ENCODE assay signal across 13 mouse cellular contexts in the genomic region with DNA sequence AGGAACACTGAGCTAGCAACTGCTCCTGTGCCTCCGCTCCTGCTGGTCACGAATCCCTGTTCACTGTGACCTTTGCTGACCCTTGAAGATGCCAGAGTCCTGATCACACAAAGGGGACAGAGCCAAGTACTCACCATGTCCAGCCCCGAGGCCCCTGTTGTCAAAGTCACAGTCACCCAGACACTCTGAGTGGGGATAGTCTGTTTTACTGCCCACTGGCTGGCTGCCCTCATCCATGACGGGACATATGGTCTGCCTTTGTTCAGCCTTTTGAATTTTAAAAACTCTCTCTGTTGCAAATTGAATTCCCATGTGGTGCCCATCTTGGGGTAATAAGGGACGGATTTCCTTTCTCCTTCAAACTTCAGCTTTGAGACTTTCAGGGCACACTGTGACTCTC. TPM values are rescaled to one million over a fixed set of nuclear protein-coding genes. Genes with fewer than 3 reads are reported as not detected.
DNase-seq lines count a peak whose midpoint lies in the region; TF ChIP-seq lines count a peak whose summit lies in the region.
"Had no signal": no experiment of that assay in that cellular context is flagged by ENCODE, and none has a peak within 500 bp of the region (broad histone marks: within the 10 kb centered on the region; RNA-seq: fewer than 3 reads in every experiment).

No protein-coding gene starts in this region.

- no peak overlapping the region for H3K4me3 ChIP-seq in left cerebral cortex, adult 2 months
- no peak overlapping the region for H3K4me3 ChIP-seq in embryonic facial prominence, embryonic 10.5 days
- H3K4me3 ChIP-seq in limb, embryonic 10.5 days = no peak overlapping the region
- H3K4me3 ChIP-seq: heart, embryonic 12.5 days; neural tube, embryonic 12.5 days had no signal

- no peak for TF ChIP-seq CTCF in left cerebral cortex, adult 2 months (IDR thresholded peaks at IDR 0.05)

- H3K4me1 ChIP-seq in embryonic facial prominence, embryonic 10.5 days = peaks cover 19% of the 10 kb centered on the region
- H3K4me1 ChIP-seq in limb, embryonic 10.5 days = peaks cover 6% of the 10 kb centered on the region
- H3K4me1 ChIP-seq: heart, embryonic 12.5 days had no signal

- no peaks in the 10 kb centered on the region for H3K27me3 ChIP-seq in embryonic facial prominence, embryonic 10.5 days (replicated peaks; ENCODE audit: low read depth, poor library complexity, severe bottlenecking)
- H3K27me3 ChIP-seq in limb, embryonic 10.5 days (ENCODE audit: low read depth, poor library complexity, severe bottlenecking) = no peaks in the 10 kb centered on the region
- H3K27me3 ChIP-seq: heart, embryonic 12.5 days; neural tube, embryonic 12.5 days had no signal

- intact Hi-C loops in left cerebral cortex, postnatal 4 days (cut with DNase I) = no loop called here
- intact Hi-C loops in left cerebral cortex, adult 2 months (cut with DNase I) = no loop called here

- DNase-seq in left cerebral cortex, postnatal 4 days = peak; percentile 40
- DNase-seq in left cerebral cortex, adult 2 months (ENCODE audit: extremely low spot score in 1 of 2, low spot score in 2 of 2) = no peak
- DNase-seq in embryo, embryonic 10 days (ENCODE audit: low spot score) = peak; percentile 72
- DNase-seq in embryonic facial prominence, embryonic 10.5 days (ENCODE audit: low spot score) = peak; percentile 49
- DNase-seq in limb, embryonic 10.5 days (ENCODE audit: low spot score) = no peak
- no peak for DNase-seq in kidney, adult 8-10 months
- DNase-seq in thymus, postnatal 36 days = no peak
- DNase-seq: adrenal gland, adult 8-10 months; heart, postnatal 36 days; kidney, postnatal 14 days had no signal

- 23% methylated on average over 5 of the region's 5 CpGs for WGBS in embryonic facial prominence, embryonic 10.5 days
- 43% methylated on average over 5 of the region's 5 CpGs for WGBS in limb, embryonic 10.5 days

- no peak overlapping the region; the same call in 1 of the 2 replicates for H3K27ac ChIP-seq in left cerebral cortex, adult 2 months
- H3K27ac ChIP-seq in embryonic facial prominence, embryonic 10.5 days (replicated peaks) = peak overlapping the region; percentile 80
- peak overlapping the region; percentile 59 for H3K27ac ChIP-seq in limb, embryonic 10.5 days
- H3K27ac ChIP-seq: liver, embryonic 14.5 days; neural tube, embryonic 12.5 days had no signal

- no peaks in the 10 kb centered on the region for H3K9me3 ChIP-seq in embryonic facial prominence, embryonic 10.5 days
- no peaks in the 10 kb centered on the region for H3K9me3 ChIP-seq in limb, embryonic 10.5 days (replicated peaks)
- H3K9me3 ChIP-seq: heart, embryonic 12.5 days; neural tube, embryonic 12.5 days had no signal

- H3K36me3 ChIP-seq in embryonic facial prominence, embryonic 10.5 days (replicated peaks) = no peaks in the 10 kb centered on the region
- no peaks in the 10 kb centered on the region for H3K36me3 ChIP-seq in limb, embryonic 10.5 days
- H3K36me3 ChIP-seq: heart, embryonic 12.5 days; neural tube, embryonic 12.5 days had no signal

RNA-seq across cellular contexts. Expression of gene Trp53rkb, which starts 28.3 kb away (rescaled TPM):
- 10 to 100 TPM in 1 of 2 experiments, 1 to 10 TPM in 1; 7.7 to 12.1 TPM for total RNA-seq in left cerebral cortex, postnatal 4 days (2021)
- total RNA-seq in left cerebral cortex, adult 2 months (2021) = 1 to 10 TPM; 5.3 to 6.4 TPM
- polyA plus RNA-seq in embryonic facial prominence, embryonic 10.5 days (2016; fragmentation: Nextera tagmentation; extraction: Ambion mirVana) = 10.6 and 12.0 TPM in 2 replicates
- polyA plus RNA-seq in limb, embryonic 10.5 days (2016; fragmentation: Nextera tagmentation; extraction: Ambion mirVana) = 14.5 and 15.5 TPM in 2 replicates

RNA-seq across cellular contexts. Expression of gene Arfgef2, which starts 41.3 kb away (rescaled TPM):
- total RNA-seq in left cerebral cortex, postnatal 4 days (2021) = 10 to 100 TPM; 34.4 to 35.3 TPM
- total RNA-seq in left cerebral cortex, adult 2 months (2021) = 10 to 100 TPM; 62.3 to 66.2 TPM
- polyA plus RNA-seq in embryonic facial prominence, embryonic 10.5 days (2016; fragmentation: Nextera tagmentation; extraction: Ambion mirVana) = 4.7 and 5.5 TPM in 2 replicates
- 4.4 and 5.2 TPM in 2 replicates for polyA plus RNA-seq in limb, embryonic 10.5 days (2016; fragmentation: Nextera tagmentation; extraction: Ambion mirVana)

RNA-seq across cellular contexts. Expression of gene Prex1, which starts 50.4 kb away (rescaled TPM):
- total RNA-seq in left cerebral cortex, postnatal 4 days (2021) = 10 to 100 TPM; 56.7 to 56.9 TPM
- total RNA-seq in left cerebral cortex, adult 2 months (2021) = 100 to 1,000 TPM; 110 to 115 TPM
- 32.6 and 35.2 TPM in 2 replicates for polyA plus RNA-seq in embryonic facial prominence, embryonic 10.5 days (2016; fragmentation: Nextera tagmentation; extraction: Ambion mirVana)
- polyA plus RNA-seq in limb, embryonic 10.5 days (2016; fragmentation: Nextera tagmentation; extraction: Ambion mirVana) = 24.6 and 26.2 TPM in 2 replicates

Comparison
In these comparisons a context has a peak if more than half of its experiments do, and no peak if none do; other contexts are left out.
1. DNase-seq: peak in left cerebral cortex, postnatal 4 days (single experiment), embryo, embryonic 10 days (single experiment) and embryonic facial prominence, embryonic 10.5 days (single experiment); none in left cerebral cortex, adult 2 months (0 of 2), limb, embryonic 10.5 days (single experiment), kidney, adult 8-10 months (0 of 2) and thymus, postnatal 36 days (0 of 2).